Mouse (Mus musculus) stomach, embryonic 15.5 days (tissue): ENCODE results near the gene Lhpp. TPM values are rescaled to one million over a fixed set of nuclear protein-coding genes. Genes with fewer than 3 reads are reported as not detected.
A peak's percentile ranks its signal among the peaks of the same experiment; 100 is the strongest.

Source experiments
- ATAC-seq: fragments of 200-750 bp; cut with Nextera tagmentation; 2 replicates; pipeline ENCODE4 v1.8.0; 2017; ENCODE audit warnings: low read depth, moderate number of reproducible peaks, moderate TSS enrichment; ENCODE audit not compliant: insufficient read depth, low FRiP score
- H3K27ac ChIP-seq: fragments of 300-500 bp; sonication (generic); 2 replicates; pipeline ENCODE4 v1.5.1; 2015; ENCODE audit warnings: mild to moderate bottlenecking, inconsistent platforms
- H3K27me3 ChIP-seq: fragments of 300-500 bp; sonication (generic); replicated peaks from 2 replicates; pipeline ENCODE4 v1.6.1; 2015; ENCODE audit warnings: inconsistent platforms
- H3K36me3 ChIP-seq: fragments of 300-500 bp; sonication (generic); 2 replicates; pipeline ENCODE4 v1.6.1; 2015; ENCODE audit warnings: inconsistent platforms
- H3K4me1 ChIP-seq: fragments of 300-500 bp; sonication (generic); 2 replicates; pipeline ENCODE4 v1.6.1; 2015; ENCODE audit warnings: inconsistent platforms
- H3K4me2 ChIP-seq: fragments of 300-500 bp; sonication (generic); 2 replicates; pipeline ENCODE4 v1.6.1; 2015; ENCODE audit warnings: mild to moderate bottlenecking, inconsistent platforms
- H3K4me3 ChIP-seq: fragments of 300-500 bp; sonication (generic); replicated peaks from 2 replicates; pipeline ENCODE4 v1.5.1; 2015; ENCODE audit warnings: inconsistent platforms
- H3K9ac ChIP-seq: fragments of 300-500 bp; sonication (generic); 2 replicates; pipeline ENCODE4 v1.6.1; 2015; ENCODE audit warnings: inconsistent platforms
- H3K9me3 ChIP-seq: fragments of 300-500 bp; sonication (generic); 2 replicates; pipeline ENCODE4 v1.6.1; 2016; ENCODE audit warnings: inconsistent platforms
- WGBS: fragments of 180-500 bp; shearing (Covaris S2); methylation state at CpG from one replicate; pipeline ENCODE4 v1.1.7; 2015; 5-methylcytosine and 5-hydroxymethylcytosine counted together
- polyA plus RNA-seq: library from polyadenylated mRNA; unstranded; fragments of >200 nt; fragmentation: Nextera tagmentation; extraction: Ambion mirVana; gene quantifications from 2 replicates; pipeline ENCODE4 v1.2.1, GENCODE M21; 2015

The Lhpp gene
- polyA plus RNA-seq, 1 experiment from 2014 or later = 15.9 TPM

GRCm38 (mm10) chr7:132673931-132674755, 63.7 kb downstream of the Lhpp start:
- no peaks in the 10 kb centered on the region for H3K27me3 ChIP-seq
- peaks cover 4% of the 10 kb centered on the region; the same call in 1 of the 2 replicates for H3K4me1 ChIP-seq
- H3K4me3 ChIP-seq = no peak overlapping the region
- no peak overlapping the region for H3K9ac ChIP-seq
- H3K4me2 ChIP-seq = no peak overlapping the region
- peak; percentile 61; the same call in 1 of the 2 replicates for ATAC-seq
- H3K9me3 ChIP-seq = no peaks in the 10 kb centered on the region
- H3K27ac ChIP-seq = 0 out of 2 replicates have a peak overlapping the region, but pooled peaks have one; percentile 35
- WGBS = 55% methylated on average over 17 of the region's 17 CpGs
- H3K36me3 ChIP-seq = no peaks in the 10 kb centered on the region

DNA sequence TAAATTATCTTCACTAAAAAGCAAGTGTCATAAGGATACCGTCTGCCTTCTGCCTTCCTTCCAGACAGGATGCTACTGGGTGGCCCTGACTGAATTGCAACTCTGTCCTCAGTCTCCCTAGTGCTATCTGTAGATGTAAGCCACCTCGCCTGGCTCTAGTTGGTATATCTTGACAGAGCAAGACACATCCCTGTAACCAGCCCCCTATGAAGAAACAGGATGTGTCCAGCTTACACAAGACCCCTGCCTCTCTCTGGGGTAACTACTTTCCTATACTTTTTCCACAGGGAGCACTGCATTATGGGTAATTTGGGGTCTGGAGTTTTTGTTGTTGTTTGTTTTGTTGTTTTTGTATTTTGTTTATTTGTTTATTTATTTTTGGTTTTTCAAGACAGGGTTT, 65.5 kb downstream of the Lhpp start:
- H3K27ac ChIP-seq = no peak overlapping the region
- no peak overlapping the region for H3K4me3 ChIP-seq
- H3K9me3 ChIP-seq = no peaks in the 10 kb centered on the region
- no peaks in the 10 kb centered on the region for H3K27me3 ChIP-seq
- 82% methylated on average over 2 of the region's 2 CpGs for WGBS
- peaks cover 4% of the 10 kb centered on the region; the same call in 1 of the 2 replicates for H3K4me1 ChIP-seq
- ATAC-seq = no peak
- no peak overlapping the region for H3K9ac ChIP-seq
- H3K4me2 ChIP-seq = no peak overlapping the region
- no peaks in the 10 kb centered on the region for H3K36me3 ChIP-seq

DNA sequence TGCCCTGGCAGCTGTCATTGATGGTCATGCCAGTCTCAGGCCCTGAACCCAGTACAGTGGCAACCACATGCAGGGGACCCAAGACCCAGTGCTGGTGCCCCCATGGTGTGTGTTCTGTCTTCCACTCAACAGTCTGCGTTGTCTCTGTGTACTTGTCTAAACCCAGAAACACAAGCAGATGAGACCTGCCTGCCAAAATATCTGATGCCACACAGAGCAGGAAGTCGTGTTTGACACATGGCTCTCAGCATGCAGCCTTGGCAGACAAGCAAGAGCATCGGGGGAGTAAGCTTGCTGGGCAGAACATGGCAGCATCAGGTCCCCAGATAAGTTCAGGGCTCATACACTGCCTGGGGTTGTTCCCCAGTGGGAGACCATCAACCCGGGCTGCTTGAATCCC, 68.7 kb downstream of the Lhpp start:
- no peak for ATAC-seq
- no peaks in the 10 kb centered on the region for H3K36me3 ChIP-seq
- H3K27me3 ChIP-seq = no peaks in the 10 kb centered on the region
- no peak overlapping the region for H3K9ac ChIP-seq
- WGBS = 66% methylated on average over 4 of the region's 4 CpGs
- no peaks in the 10 kb centered on the region for H3K4me1 ChIP-seq
- no peak overlapping the region for H3K27ac ChIP-seq
- no peak overlapping the region for H3K4me3 ChIP-seq
- H3K9me3 ChIP-seq = no peaks in the 10 kb centered on the region
- H3K4me2 ChIP-seq = no peak overlapping the region

DNA sequence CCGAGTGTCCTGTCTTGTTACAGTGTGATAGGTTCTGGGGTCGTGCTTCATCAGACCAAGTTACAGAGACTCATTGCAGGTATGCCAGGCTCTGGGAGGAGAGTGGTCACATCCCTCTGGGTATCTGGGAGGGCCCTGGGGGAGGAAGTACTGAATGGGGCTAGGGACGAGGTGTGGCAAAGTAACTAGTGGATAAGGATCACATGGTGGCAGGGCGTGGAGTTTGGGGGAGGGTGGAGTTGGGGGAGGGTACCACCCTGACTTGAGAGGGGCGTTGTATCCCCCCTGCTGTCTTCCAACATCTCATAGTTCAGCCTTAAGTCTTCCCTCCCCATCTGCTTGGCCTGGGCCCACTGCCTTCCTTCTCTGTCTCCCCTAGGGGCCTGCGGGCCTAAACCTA, 69.1 kb downstream of the Lhpp start:
- Histone ChIP-seq H3K27ac (no peak overlapping the region), H3K4me1 (no peaks in the 10 kb centered on the region), H3K4me2 (no peak overlapping the region), H3K27me3 (no peaks in the 10 kb centered on the region), H3K4me3 (no peak overlapping the region), H3K36me3 (no peaks in the 10 kb centered on the region), H3K9me3 (no peaks in the 10 kb centered on the region), H3K9ac (no peak overlapping the region)
- 72% methylated on average over 6 of the region's 6 CpGs for WGBS
- no peak for ATAC-seq

- Histone ChIP-seq H3K9me3 (no peaks in the 10 kb centered on the region), H3K27me3 (no peaks in the 10 kb centered on the region), H3K4me3 (no peak overlapping the region), H3K27ac (no peak overlapping the region), H3K36me3 (no peaks in the 10 kb centered on the region), H3K9ac (no peak overlapping the region), H3K4me2 (no peak overlapping the region), H3K4me1 (no peaks in the 10 kb centered on the region)
- no peak for ATAC-seq
- 87% methylated on average over 11 of the region's 11 CpGs for WGBS
These were observed 70.9 kb downstream of the Lhpp start for GRCm38 (mm10) chr7:132681296-132681695.

DNA sequence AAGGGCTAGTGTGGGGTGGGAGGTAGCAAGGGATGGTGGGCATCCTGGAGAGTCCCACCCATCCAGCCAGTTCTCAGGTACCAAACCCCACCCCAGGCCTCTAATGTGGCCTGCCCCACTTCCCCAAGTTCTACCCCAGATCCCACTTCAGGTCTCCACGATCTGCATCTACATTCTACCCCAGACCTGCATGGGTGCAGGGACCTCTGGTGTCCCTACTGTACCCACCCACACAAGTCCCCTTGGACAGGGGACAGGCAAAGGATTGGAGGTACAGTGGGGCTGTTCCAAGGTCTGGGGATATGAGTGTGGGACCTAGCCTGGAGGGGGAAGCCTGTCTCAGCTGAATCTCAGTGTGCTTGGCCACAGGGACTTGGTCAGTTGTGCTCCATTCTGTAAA, 71.4 kb downstream of the Lhpp start:
- H3K4me3 ChIP-seq = no peak overlapping the region
- H3K27me3 ChIP-seq = no peaks in the 10 kb centered on the region
- H3K9ac ChIP-seq = no peak overlapping the region
- no peaks in the 10 kb centered on the region for H3K36me3 ChIP-seq
- no peaks in the 10 kb centered on the region for H3K4me1 ChIP-seq
- ATAC-seq = no peak
- 93% methylated on average over 1 of the region's 1 CpGs for WGBS
- H3K27ac ChIP-seq = no peak overlapping the region
- no peaks in the 10 kb centered on the region for H3K9me3 ChIP-seq
- H3K4me2 ChIP-seq = no peak overlapping the region

DNA sequence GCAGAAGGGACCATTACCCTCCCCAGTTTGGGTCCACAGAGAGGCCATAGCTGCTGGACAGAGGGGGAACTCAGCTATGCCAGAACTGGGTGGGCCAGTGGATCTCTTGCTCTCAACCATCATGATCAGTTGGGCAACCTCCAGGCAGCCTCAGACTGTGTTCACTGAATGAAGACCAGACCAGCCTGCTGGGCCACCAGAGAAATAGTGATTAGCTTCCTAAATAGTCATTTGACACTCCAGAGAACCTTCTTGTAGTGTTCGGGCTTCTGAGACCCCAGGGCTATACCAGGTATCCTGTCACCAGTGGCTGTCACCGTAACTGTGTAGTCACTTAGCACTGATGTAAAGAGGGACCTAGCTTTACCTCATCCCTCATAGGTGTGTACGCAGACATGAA, 71.9 kb downstream of the Lhpp start:
- Histone ChIP-seq H3K4me3 (no peak overlapping the region), H3K36me3 (no peaks in the 10 kb centered on the region)
- WGBS = 89% methylated on average over 3 of the region's 3 CpGs

GRCm38 (mm10) chr7:132682901-132683300, 72.5 kb downstream of the Lhpp start:
- WGBS = 84% methylated on average over 3 of the region's 3 CpGs
- no peak overlapping the region for H3K9ac ChIP-seq
- peaks cover 6% of the 10 kb centered on the region for H3K4me1 ChIP-seq
- H3K27me3 ChIP-seq = no peaks in the 10 kb centered on the region
- no peak overlapping the region for H3K4me3 ChIP-seq
- H3K36me3 ChIP-seq = no peaks in the 10 kb centered on the region
- no peaks in the 10 kb centered on the region for H3K9me3 ChIP-seq
- no peak overlapping the region for H3K27ac ChIP-seq
- no peak overlapping the region for H3K4me2 ChIP-seq
- ATAC-seq = no peak

More for the DNA sequence above, 71.9 kb downstream of the Lhpp start:
- H3K4me1 ChIP-seq = peaks cover under 1% of the 10 kb centered on the region; the same call in 1 of the 2 replicates
- no peak overlapping the region for H3K9ac ChIP-seq
- H3K27ac ChIP-seq = no peak overlapping the region
- H3K4me2 ChIP-seq = no peak overlapping the region
- no peaks in the 10 kb centered on the region for H3K9me3 ChIP-seq
- no peaks in the 10 kb centered on the region for H3K27me3 ChIP-seq
- ATAC-seq = no peak

DNA sequence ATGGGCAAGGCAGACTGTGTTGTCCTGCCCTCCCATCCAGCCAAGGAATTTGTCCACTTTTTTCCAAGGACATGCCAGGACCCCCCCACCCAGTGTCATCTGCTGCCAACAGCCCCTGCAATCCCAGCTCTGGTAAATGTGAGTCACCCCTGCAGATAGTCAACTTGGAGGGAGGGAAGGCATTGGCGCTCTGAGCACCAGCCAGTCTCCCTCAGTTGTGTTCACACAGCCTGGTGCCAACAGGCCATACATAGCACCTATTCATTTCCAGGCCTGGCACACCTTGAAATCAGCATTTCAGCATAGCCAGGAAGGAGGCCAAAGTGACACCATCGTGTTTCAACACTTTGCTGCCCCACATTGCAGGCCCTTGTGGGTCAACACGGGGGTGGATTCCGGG, 73.5 kb downstream of the Lhpp start:
- Histone ChIP-seq H3K4me1 (peaks cover 9% of the 10 kb centered on the region), H3K27me3 (no peaks in the 10 kb centered on the region), H3K9me3 (no peaks in the 10 kb centered on the region), H3K9ac (no peak overlapping the region), H3K4me3 (no peak overlapping the region), H3K36me3 (no peaks in the 10 kb centered on the region), H3K4me2 (no peak overlapping the region), H3K27ac (no peak overlapping the region)
- no peak for ATAC-seq
- WGBS = 84% methylated on average over 4 of the region's 4 CpGs

GRCm38 (mm10) chr7:132686515-132686914, 76.1 kb downstream of the Lhpp start:
- ATAC-seq = no peak
- Histone ChIP-seq H3K4me3 (no peak overlapping the region), H3K9me3 (no peaks in the 10 kb centered on the region), H3K4me2 (no peak overlapping the region), H3K9ac (no peak overlapping the region), H3K4me1 (peaks cover 9% of the 10 kb centered on the region), H3K27ac (no peak overlapping the region), H3K36me3 (no peaks in the 10 kb centered on the region), H3K27me3 (no peaks in the 10 kb centered on the region)
- 81% methylated on average over 3 of the region's 3 CpGs for WGBS

DNA sequence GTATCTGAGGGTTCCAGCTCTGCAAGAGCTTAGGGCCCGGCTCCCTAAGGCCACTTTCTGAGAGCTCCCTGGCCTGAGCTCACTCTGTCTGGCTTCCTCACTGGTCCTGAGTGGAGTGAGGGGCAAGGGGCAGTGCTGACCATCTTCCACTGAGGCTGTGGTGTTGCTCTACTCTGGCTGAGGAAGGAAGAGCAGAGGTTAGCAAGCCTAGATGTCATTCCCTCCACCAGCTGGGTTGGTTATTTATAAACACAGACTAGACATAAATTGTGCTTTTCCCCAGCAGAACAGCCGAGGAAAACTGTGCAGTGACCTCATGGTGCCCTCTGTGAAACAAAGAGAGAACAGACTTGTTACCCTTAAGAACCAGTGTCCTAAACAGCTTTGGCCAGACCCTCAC, 77.5 kb downstream of the Lhpp start:
- no peak overlapping the region for H3K4me3 ChIP-seq
- no peaks in the 10 kb centered on the region for H3K36me3 ChIP-seq
- H3K27ac ChIP-seq = peak overlapping the region; percentile 33
- no peak overlapping the region for H3K4me2 ChIP-seq
- no peaks in the 10 kb centered on the region for H3K9me3 ChIP-seq
- H3K9ac ChIP-seq = no peak overlapping the region
- H3K4me1 ChIP-seq = peaks cover 9% of the 10 kb centered on the region
- ATAC-seq = no peak
- H3K27me3 ChIP-seq = no peaks in the 10 kb centered on the region
- 24% methylated on average over 2 of the region's 2 CpGs for WGBS

DNA sequence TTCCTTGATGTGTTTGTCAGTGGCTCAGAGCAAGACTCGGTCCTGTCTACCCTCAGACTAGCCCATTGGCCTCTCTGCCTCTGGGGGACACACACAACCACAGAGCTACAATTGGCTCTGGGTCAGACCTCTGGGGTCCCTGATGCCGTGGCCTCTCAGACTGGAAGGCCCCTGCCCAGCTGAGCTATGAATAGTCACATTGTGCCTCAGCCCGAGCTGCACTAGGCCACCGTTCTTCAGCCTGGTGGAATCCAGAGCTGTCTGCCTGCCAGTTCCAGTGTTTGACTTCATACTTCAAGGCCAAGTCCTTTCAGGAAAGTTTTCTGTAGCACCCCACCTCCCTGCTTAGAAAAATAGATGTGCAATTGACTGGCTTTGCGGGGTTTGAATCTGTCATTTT, 78.3 kb downstream of the Lhpp start:
- WGBS = 51% methylated on average over 5 of the region's 5 CpGs
- Histone ChIP-seq H3K9ac (no peak overlapping the region), H3K9me3 (no peaks in the 10 kb centered on the region), H3K36me3 (no peaks in the 10 kb centered on the region), H3K4me2 (no peak overlapping the region), H3K4me1 (peaks cover 9% of the 10 kb centered on the region), H3K27ac (0 out of 2 replicates have a peak overlapping the region, but pooled peaks have one; percentile 14), H3K4me3 (no peak overlapping the region), H3K27me3 (no peaks in the 10 kb centered on the region)
- ATAC-seq = no peak
